Mouse (Mus musculus) spleen, postnatal 10 days (tissue): ENCODE measurements around the gene Msi2.

Source experiments
- DNase-seq, 2 experiments: peaks; one replicate each; pipeline ENCODE4 v3.0.0; 2021 to 2022; ENCODE audit warnings: low spot score in 2 of 2

The Msi2 gene

GRCm38 (mm10) chr11:88676597-88676996 is 41.7 kb downstream of the Msi2 start:
- no peak for DNase-seq

GRCm38 (mm10) chr11:88675526-88676353 is 42.6 kb downstream of the Msi2 start:
- DNase-seq, result no peak

GRCm38 (mm10) chr11:88674075-88674474 is 44.2 kb downstream of the Msi2 start:
- no peak for DNase-seq

- DNase-seq, result no peak
Measured at GRCm38 (mm10) chr11:88670925-88671324, 47.4 kb downstream of the Msi2 start.

- no peak for DNase-seq
Measured at GRCm38 (mm10) chr11:88669106-88669505, 49.2 kb downstream of the Msi2 start.

GRCm38 (mm10) chr11:88668345-88668744 is 50.0 kb downstream of the Msi2 start:
- no peak for DNase-seq

- no peak for DNase-seq
Measured at GRCm38 (mm10) chr11:88665799-88666198, 52.5 kb downstream of the Msi2 start.

- DNase-seq, result no peak
Measured at GRCm38 (mm10) chr11:88661444-88662180, 56.7 kb downstream of the Msi2 start.

- DNase-seq, result no peak
Measured at GRCm38 (mm10) chr11:88660404-88660803, 57.9 kb downstream of the Msi2 start.

GRCm38 (mm10) chr11:88658926-88659325 is 59.4 kb downstream of the Msi2 start:
- DNase-seq, result no peak

- no peak for DNase-seq
Measured at GRCm38 (mm10) chr11:88655786-88656185, 62.5 kb downstream of the Msi2 start.

- DNase-seq, result no peak
Measured at GRCm38 (mm10) chr11:88655214-88655566, 63.1 kb downstream of the Msi2 start.

- DNase-seq, result no peak
Measured at GRCm38 (mm10) chr11:88654391-88655213, 63.7 kb downstream of the Msi2 start.

GRCm38 (mm10) chr11:88650275-88650674 is 68.0 kb downstream of the Msi2 start:
- DNase-seq, result no peak

- no peak for DNase-seq
Measured at GRCm38 (mm10) chr11:88649009-88649408, 69.3 kb downstream of the Msi2 start.

GRCm38 (mm10) chr11:88648407-88648806 is 69.9 kb downstream of the Msi2 start:
- DNase-seq, result no peak

GRCm38 (mm10) chr11:88646493-88646892 is 71.8 kb downstream of the Msi2 start:
- DNase-seq, result no peak

GRCm38 (mm10) chr11:88645821-88646220 is 72.5 kb downstream of the Msi2 start:
- no peak for DNase-seq

GRCm38 (mm10) chr11:88644719-88645118 is 73.6 kb downstream of the Msi2 start:
- DNase-seq, result no peak

- DNase-seq, result no peak
Measured at GRCm38 (mm10) chr11:88639862-88640261, 78.5 kb downstream of the Msi2 start.

GRCm38 (mm10) chr11:88638936-88639542 is 79.3 kb downstream of the Msi2 start:
- no peak for DNase-seq

- DNase-seq, result no peak
Measured at GRCm38 (mm10) chr11:88638254-88638653, 80.1 kb downstream of the Msi2 start.
